Mouse (Mus musculus): ENCODE measurements at regions not wholly inside any gene's neighbourhood (a gene's known extent, or its start where the extent isn't known, plus 50 kb on each side); places are given as distances from the start of the nearest gene placed in this dataset.

GRCm38 (mm10) chr14:54150221-54150620, 103.7 kb downstream of the Dad1 start:
- H3K36me3 ChIP-seq (ENCODE audit: control insufficient read depth, insufficient read depth, low read length) = no peaks in the 10 kb centered on the region
- ATAC-seq (ENCODE audit: low FRiP score, low read depth) (no peak), DNase-seq (ENCODE audit: low spot score) (no peak)
- TF ChIP-seq POLR2A (IDR thresholded peaks at IDR 0.05; ENCODE audit: borderline replicate concordance, extremely low read depth, insufficient read depth, insufficient read length) = no peak
- 91% methylated on average over 5 of the region's 5 CpGs for WGBS
- no peaks in the 10 kb centered on the region for H3K4me1 ChIP-seq (ENCODE audit: control insufficient read depth, insufficient read depth, low read length)
- no peak overlapping the region for H3K27ac ChIP-seq (replicated peaks; ENCODE audit: low read depth, low read length)
- no peak overlapping the region for H3K4me3 ChIP-seq (replicated peaks; ENCODE audit: low read length)
- H3K9me3 ChIP-seq (ENCODE audit: control insufficient read depth, low read length) = no peaks in the 10 kb centered on the region
- no peaks in the 10 kb centered on the region for H3K27me3 ChIP-seq (ENCODE audit: control insufficient read depth, insufficient read depth, low read length)
- H3K9ac ChIP-seq (ENCODE audit: low read depth, low read length, severe bottlenecking) = no peak overlapping the region
- H3K4me2 ChIP-seq (replicated peaks; ENCODE audit: low read depth, low read length, severe bottlenecking) = no peak overlapping the region

DNA sequence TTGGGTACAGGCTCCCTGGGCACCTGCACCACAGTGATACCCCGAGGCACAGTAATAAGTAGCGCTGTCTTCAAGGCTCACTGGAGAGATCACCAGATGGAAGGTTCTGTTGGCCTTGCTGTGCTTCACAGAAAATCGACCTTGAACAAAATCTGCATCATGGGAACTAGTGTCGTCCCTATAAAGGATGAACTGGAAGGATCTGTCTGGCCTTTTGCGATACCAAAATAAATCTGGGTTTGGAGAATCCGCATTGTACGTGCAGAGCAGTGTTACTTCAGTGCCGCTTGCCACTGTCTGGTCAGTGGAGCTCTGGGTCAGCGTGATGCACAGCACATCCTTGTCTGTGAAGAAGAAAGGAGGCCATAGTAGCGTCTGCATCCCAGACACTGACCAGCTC, 105.3 kb downstream of the Dad1 start:
- no peak overlapping the region for H3K9ac ChIP-seq (ENCODE audit: low read depth, low read length, severe bottlenecking)
- ATAC-seq (ENCODE audit: low FRiP score, low read depth) (no peak), DNase-seq (ENCODE audit: low spot score) (no peak)
- no peak overlapping the region for H3K4me3 ChIP-seq (replicated peaks; ENCODE audit: low read length)
- H3K36me3 ChIP-seq (ENCODE audit: control insufficient read depth, insufficient read depth, low read length) = no peaks in the 10 kb centered on the region
- no peaks in the 10 kb centered on the region for H3K9me3 ChIP-seq (ENCODE audit: control insufficient read depth, low read length)
- no peaks in the 10 kb centered on the region for H3K27me3 ChIP-seq (ENCODE audit: control insufficient read depth, insufficient read depth, low read length)
- H3K27ac ChIP-seq (replicated peaks; ENCODE audit: low read depth, low read length) = no peak overlapping the region
- no peak overlapping the region for H3K4me2 ChIP-seq (replicated peaks; ENCODE audit: low read depth, low read length, severe bottlenecking)
- no peak for TF ChIP-seq POLR2A (IDR thresholded peaks at IDR 0.05; ENCODE audit: borderline replicate concordance, extremely low read depth, insufficient read depth, insufficient read length)
- H3K4me1 ChIP-seq (ENCODE audit: control insufficient read depth, insufficient read depth, low read length) = no peaks in the 10 kb centered on the region
- 94% methylated on average over 10 of the region's 10 CpGs for WGBS

DNA sequence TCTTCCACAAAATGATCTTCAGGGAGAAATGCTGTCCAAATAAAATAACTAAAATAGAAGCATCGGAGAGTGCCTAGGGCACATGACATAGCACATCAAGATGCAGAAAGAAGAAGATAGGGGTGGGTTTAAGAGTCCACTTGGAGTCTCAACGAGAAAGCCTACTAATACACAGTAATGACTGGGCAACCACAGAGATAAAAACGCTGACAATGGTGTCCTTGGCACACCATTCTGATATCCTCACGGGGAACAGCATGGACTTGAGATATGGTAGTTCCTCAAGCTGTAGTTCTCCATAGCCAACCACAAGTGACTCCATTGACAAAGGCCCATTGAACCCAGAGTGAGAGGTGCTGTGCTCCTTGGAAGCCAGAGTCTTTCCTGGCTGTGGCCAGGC, 105.8 kb downstream of the Dad1 start:
- TF ChIP-seq POLR2A (IDR thresholded peaks at IDR 0.05; ENCODE audit: borderline replicate concordance, extremely low read depth, insufficient read depth, insufficient read length) = no peak
- Histone ChIP-seq H3K27me3 (ENCODE audit: control insufficient read depth, insufficient read depth, low read length) (no peaks in the 10 kb centered on the region), H3K4me2 (replicated peaks; ENCODE audit: low read depth, low read length, severe bottlenecking) (no peak overlapping the region), H3K9me3 (ENCODE audit: control insufficient read depth, low read length) (no peaks in the 10 kb centered on the region), H3K4me3 (replicated peaks; ENCODE audit: low read length) (no peak overlapping the region), H3K9ac (ENCODE audit: low read depth, low read length, severe bottlenecking) (no peak overlapping the region), H3K4me1 (ENCODE audit: control insufficient read depth, insufficient read depth, low read length) (no peaks in the 10 kb centered on the region), H3K27ac (replicated peaks; ENCODE audit: low read depth, low read length) (no peak overlapping the region), H3K36me3 (ENCODE audit: control insufficient read depth, insufficient read depth, low read length) (no peaks in the 10 kb centered on the region)
- DNase-seq (ENCODE audit: low spot score) (no peak), ATAC-seq (ENCODE audit: low FRiP score, low read depth) (no peak)
- WGBS = 88% methylated on average over 4 of the region's 4 CpGs

DNA sequence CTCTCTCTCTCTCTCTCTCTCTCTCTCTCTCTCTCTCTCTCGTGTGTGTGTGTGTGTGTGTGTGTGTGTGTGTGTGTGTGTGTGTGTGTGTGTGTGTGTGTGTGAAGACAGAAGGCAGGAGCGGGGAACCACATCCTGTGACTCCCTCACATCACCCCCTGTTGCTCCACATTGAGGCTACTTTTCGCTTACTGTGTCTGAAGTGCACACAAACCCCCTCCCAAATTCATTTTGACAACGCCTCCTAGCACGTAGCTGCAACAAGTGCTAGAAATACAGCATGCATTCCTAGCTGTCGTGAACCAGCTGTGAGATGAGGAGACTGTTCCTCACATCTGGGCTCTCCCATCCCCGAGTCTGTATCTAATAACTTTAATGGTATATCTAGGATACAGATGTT, 106.4 kb downstream of the Dad1 start:
- 73% methylated on average over 6 of the region's 7 CpGs for WGBS

DNA sequence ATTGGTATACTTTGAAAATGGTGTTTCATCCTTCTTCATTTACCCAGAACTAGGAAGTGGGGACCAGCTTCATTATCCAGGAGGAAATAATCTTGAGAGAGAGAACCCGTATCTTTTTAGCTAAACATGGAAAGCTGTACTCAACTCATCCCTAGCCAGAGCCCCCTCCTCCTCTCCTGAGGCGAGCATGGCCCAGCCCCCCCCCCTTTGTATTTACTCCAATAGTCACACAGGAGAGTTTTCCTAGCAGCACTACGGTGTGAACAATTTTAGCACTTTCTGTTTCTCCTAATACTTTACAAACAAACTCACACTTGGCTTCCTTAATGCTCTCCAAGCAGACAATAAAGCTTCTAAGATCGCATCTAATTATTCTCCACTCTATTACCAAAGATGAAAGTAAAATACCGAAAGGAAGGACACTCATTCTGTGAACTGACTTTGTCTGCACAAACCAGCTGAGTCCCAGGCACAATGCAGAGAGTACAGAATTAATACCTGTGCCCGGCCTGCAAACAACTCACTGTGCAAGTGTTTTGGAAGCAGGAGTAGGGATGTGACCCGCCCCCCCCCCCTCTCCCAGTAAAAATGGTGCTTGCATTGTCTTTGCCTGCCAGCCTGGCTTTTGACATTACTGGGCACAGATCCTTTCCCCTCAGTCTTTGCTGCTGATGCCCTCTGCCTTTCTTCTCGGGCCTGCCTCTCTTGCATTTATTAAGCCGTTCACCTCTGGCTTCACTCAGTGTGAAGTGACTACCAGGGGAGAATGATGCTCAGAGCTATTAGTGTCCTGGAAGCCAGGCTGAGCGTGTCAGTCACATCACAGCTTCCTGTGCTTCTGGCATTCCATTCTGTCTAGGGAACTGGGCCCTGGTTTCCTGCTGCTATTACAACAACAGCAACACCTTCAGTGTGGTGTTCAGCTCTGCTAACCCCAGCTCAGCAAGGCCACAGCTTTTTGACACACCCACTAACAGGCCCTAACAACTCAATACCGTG, 107.9 kb downstream of the Dad1 start:
- no peak overlapping the region for H3K27ac ChIP-seq (replicated peaks; ENCODE audit: low read depth, low read length)
- H3K4me2 ChIP-seq (replicated peaks; ENCODE audit: low read depth, low read length, severe bottlenecking) = no peak overlapping the region
- ATAC-seq (ENCODE audit: low FRiP score, low read depth) (no peak), DNase-seq (ENCODE audit: low spot score) (no peak)
- no peak overlapping the region for H3K4me3 ChIP-seq (replicated peaks; ENCODE audit: low read length)
- no peaks in the 10 kb centered on the region for H3K36me3 ChIP-seq (ENCODE audit: control insufficient read depth, insufficient read depth, low read length)
- H3K27me3 ChIP-seq (ENCODE audit: control insufficient read depth, insufficient read depth, low read length) = no peaks in the 10 kb centered on the region
- TF ChIP-seq POLR2A (IDR thresholded peaks at IDR 0.05; ENCODE audit: borderline replicate concordance, extremely low read depth, insufficient read depth, insufficient read length) = no peak
- no peaks in the 10 kb centered on the region for H3K9me3 ChIP-seq (ENCODE audit: control insufficient read depth, low read length)
- 35% methylated on average over 11 of the region's 11 CpGs for WGBS
- H3K4me1 ChIP-seq (ENCODE audit: control insufficient read depth, insufficient read depth, low read length) = no peaks in the 10 kb centered on the region
- H3K9ac ChIP-seq (ENCODE audit: low read depth, low read length, severe bottlenecking) = no peak overlapping the region

More for the DNA sequence above, 106.4 kb downstream of the Dad1 start:
- no peaks in the 10 kb centered on the region for H3K9me3 ChIP-seq (ENCODE audit: control insufficient read depth, low read length)
- H3K27ac ChIP-seq (replicated peaks; ENCODE audit: low read depth, low read length) = no peak overlapping the region
- ATAC-seq (ENCODE audit: low FRiP score, low read depth) = no peak
- TF ChIP-seq POLR2A (IDR thresholded peaks at IDR 0.05; ENCODE audit: borderline replicate concordance, extremely low read depth, insufficient read depth, insufficient read length) = no peak
- H3K27me3 ChIP-seq (ENCODE audit: control insufficient read depth, insufficient read depth, low read length) = no peaks in the 10 kb centered on the region
- no peak for DNase-seq (ENCODE audit: low spot score)
- H3K36me3 ChIP-seq (ENCODE audit: control insufficient read depth, insufficient read depth, low read length) = no peaks in the 10 kb centered on the region
- no peak overlapping the region for H3K4me2 ChIP-seq (replicated peaks; ENCODE audit: low read depth, low read length, severe bottlenecking)
- no peak overlapping the region for H3K4me3 ChIP-seq (replicated peaks; ENCODE audit: low read length)
- no peaks in the 10 kb centered on the region for H3K4me1 ChIP-seq (ENCODE audit: control insufficient read depth, insufficient read depth, low read length)
- H3K9ac ChIP-seq (ENCODE audit: low read depth, low read length, severe bottlenecking) = no peak overlapping the region
